Mouse (Mus musculus) testis, adult 2 months (tissue): Measurements from ENCODE around the gene Supt6. TPM values are rescaled to one million over a fixed set of nuclear protein-coding genes. Genes with fewer than 3 reads are reported as not detected.
"Not testable (repeated sequence)": the region's sequence is repeated elsewhere in the genome, so short reads cannot be mapped to it uniquely, and the experiment has no call there.

Source experiments
- H3K27ac ChIP-seq: fragments of 200-500 bp; 2 replicates; pipeline ENCODE4 v1.5.1; 2012; ENCODE audit warnings: low read depth, low read length; ENCODE audit not compliant: control insufficient read depth, insufficient read depth
- H3K27me3 ChIP-seq: fragments of 200-500 bp; 2 replicates; pipeline ENCODE4 v1.6.1; 2012; ENCODE audit warnings: mild to moderate bottlenecking, low read length, moderate library complexity; ENCODE audit not compliant: control insufficient read depth, insufficient read depth
- H3K36me3 ChIP-seq: fragments of 200-500 bp; 2 replicates; pipeline ENCODE4 v1.6.1; 2012; ENCODE audit warnings: mild to moderate bottlenecking, low read length; ENCODE audit not compliant: control insufficient read depth, insufficient read depth
- H3K4me1 ChIP-seq: fragments of 200-500 bp; 2 replicates; pipeline ENCODE4 v1.6.1; 2012; ENCODE audit warnings: low read length; ENCODE audit not compliant: control insufficient read depth, insufficient read depth
- H3K4me3 ChIP-seq: fragments of 200-500 bp; 2 replicates; pipeline ENCODE4 v1.5.1; 2012; ENCODE audit warnings: low read depth, mild to moderate bottlenecking, low read length, moderate library complexity, mixed read lengths; ENCODE audit not compliant: control insufficient read depth
- CTCF ChIP-seq: fragments of 200-500 bp; IDR thresholded peaks from 2 replicates; pipeline ENCODE4 v1.5.1; 2012; ENCODE audit warnings: low read depth, mild to moderate bottlenecking, inconsistent platforms, low read length, moderate library complexity; ENCODE audit not compliant: control insufficient read depth, insufficient read depth, insufficient replicate concordance
- POLR2A ChIP-seq: fragments of 200-500 bp; IDR thresholded peaks from 2 replicates; pipeline ENCODE4 v1.6.1; 2012; ENCODE audit warnings: low read depth, mild to moderate bottlenecking, inconsistent platforms, low read length, moderate library complexity; ENCODE audit not compliant: control insufficient read depth
- polyA plus RNA-seq: library from polyadenylated mRNA; depleted of rRNA; stranded (reverse); fragments of >200 nt; gene quantifications from 2 replicates; pipeline ENCODE4 v1.2.3, GENCODE M21; 2012; rRNA removed

Supt6 gene
- 20.1 and 22.2 TPM in 2 replicates for polyA plus RNA-seq

GRCm38 (mm10) chr11:78245627-78246317 lies at the start of gene Supt6, which contains the start of gene Sdf2:
Gene Supt6, minus strand, starts transcription at chr11:78245987.
Gene Sdf2, plus strand, starts transcription at chr11:78245746.
- peaks cover 3% of the 10 kb centered on the region for H3K36me3 ChIP-seq

GRCm38 (mm10) chr11:78294585-78294984 lies 48.8 kb upstream of the Supt6 start:
- TF ChIP-seq POLR2A (no peak), CTCF (no peak)
- no peak overlapping the region for H3K4me3 ChIP-seq
- H3K4me1 ChIP-seq = no peaks in the 10 kb centered on the region

More at GRCm38 (mm10) chr11:78245627-78246317, at the start of gene Supt6, which contains the start of gene Sdf2:
- Histone ChIP-seq H3K27ac (peak within 1 kb of the TSS; percentile 99), H3K27me3 (no peaks in the 10 kb centered on the region), H3K4me1 (peaks cover 3% of the 10 kb centered on the region; the same call in 1 of the 2 replicates), H3K4me3 (peak within 1 kb of the TSS; percentile 97)
- TF ChIP-seq CTCF = peak; percentile 10; the same call in 1 of the 2 replicates
- TF ChIP-seq POLR2A = peak; percentile 92

GRCm38 (mm10) chr11:78290654-78291053 lies 44.9 kb upstream of the Supt6 start, which contains the start of gene BC030499:
Gene BC030499, plus strand, starts transcription at chr11:78290841.
- peaks cover 6% of the 10 kb centered on the region for H3K36me3 ChIP-seq
- peak; percentile 39; the same call in 1 of the 2 replicates for TF ChIP-seq POLR2A
- no peak for TF ChIP-seq CTCF
- H3K27me3 ChIP-seq = no peaks in the 10 kb centered on the region
- no peak within 1 kb of the TSS for H3K4me3 ChIP-seq
- no peak within 1 kb of the TSS for H3K27ac ChIP-seq
- H3K4me1 ChIP-seq = no peaks in the 10 kb centered on the region

More at GRCm38 (mm10) chr11:78294585-78294984, 48.8 kb upstream of the Supt6 start:
- Histone ChIP-seq H3K27ac (no peak overlapping the region), H3K27me3 (no peaks in the 10 kb centered on the region), H3K36me3 (peaks cover 2% of the 10 kb centered on the region; the same call in 1 of the 2 replicates)

- Histone ChIP-seq H3K36me3 (peaks cover 12% of the 10 kb centered on the region), H3K27me3 (no peaks in the 10 kb centered on the region), H3K4me3 (no peak overlapping the region), H3K4me1 (no peaks in the 10 kb centered on the region), H3K27ac (no peak overlapping the region)
- TF ChIP-seq CTCF (no peak), POLR2A (no peak)
Observed at GRCm38 (mm10) chr11:78289146-78289763, 43.5 kb upstream of the Supt6 start.

- no peaks in the 10 kb centered on the region for H3K4me1 ChIP-seq
- no peak overlapping the region for H3K4me3 ChIP-seq
- H3K27ac ChIP-seq = no peak overlapping the region
- no peak for TF ChIP-seq CTCF
- TF ChIP-seq POLR2A = no peak
- H3K27me3 ChIP-seq = no peaks in the 10 kb centered on the region
- H3K36me3 ChIP-seq = peaks cover 9% of the 10 kb centered on the region
Observed at GRCm38 (mm10) chr11:78279586-78279985, 33.8 kb upstream of the Supt6 start.

GRCm38 (mm10) chr11:78278853-78279252 lies 33.1 kb upstream of the Supt6 start:
- Histone ChIP-seq H3K4me3 (no peak overlapping the region), H3K36me3 (peaks cover 7% of the 10 kb centered on the region), H3K4me1 (no peaks in the 10 kb centered on the region), H3K27ac (no peak overlapping the region), H3K27me3 (no peaks in the 10 kb centered on the region)
- no peak for TF ChIP-seq POLR2A
- TF ChIP-seq CTCF = no peak

- H3K4me3 ChIP-seq, H3K27ac ChIP-seq, H3K27me3 ChIP-seq, H3K4me1 ChIP-seq: not testable (repeated sequence)
- peaks cover 13% of the 10 kb centered on the region for H3K36me3 ChIP-seq
Observed at GRCm38 (mm10) chr11:78276169-78276568, 30.4 kb upstream of the Supt6 start.
